Mouse (Mus musculus) heart, postnatal 0 days (tissue): ENCODE measurements around the gene Frrs1l.

Experiments used
- CTCF ChIP-seq: IDR thresholded peaks from 2 replicates; pipeline ENCODE4 v1.5.1; 2016; ENCODE audit warnings: antibody characterized with exemption, control low read depth, low read depth
- EP300 ChIP-seq: IDR thresholded peaks from 2 replicates; pipeline ENCODE4 v1.6.1; 2016; ENCODE audit warnings: antibody characterized with exemption, low read depth

GRCm38 (mm10) chr4:56942567-56942966 is 47.6 kb downstream of the Frrs1l start:
- no peak for TF ChIP-seq CTCF
- TF ChIP-seq EP300: no peak
